Mouse (Mus musculus): ENCODE measurements around the gene Rad51. TPM values are rescaled to one million over a fixed set of nuclear protein-coding genes. Genes with fewer than 3 reads are reported as not detected.

The Rad51 gene
- total and polyA plus RNA-seq, 3 experiments, result 0.44 to 1.0 (median 0.48) TPM

- no peak overlapping the region for H3K27ac ChIP-seq
- H3K36me3 ChIP-seq (ENCODE audit: control insufficient read depth, insufficient read depth, low read length), result no peaks in the 10 kb centered on the region
- DNase-seq, result peak; percentile 76 to 77
- no peaks in the 10 kb centered on the region for H3K79me2 ChIP-seq (replicated peaks; ENCODE audit: control insufficient read depth, insufficient read depth, low read length)
- intact Hi-C loops (cut with DNase I), result no loop called here
- H3K4me1 ChIP-seq (ENCODE audit: control insufficient read depth, insufficient read depth, low read length), result peaks cover 1% of the 10 kb centered on the region
- H3K27me3 ChIP-seq (ENCODE audit: control insufficient read depth, insufficient read depth, low read length), result no peaks in the 10 kb centered on the region
- H3K4me3 ChIP-seq, result no peak overlapping the region
- no peak overlapping the region for H3K9ac ChIP-seq (ENCODE audit: low read depth, low read length)
- TF ChIP-seq CTCF (IDR thresholded peaks at IDR 0.05) (no peak), POLR2A (IDR thresholded peaks at IDR 0.05; ENCODE audit: insufficient read depth, low read depth, low read length) (no peak), EP300 (IDR thresholded peaks at IDR 0.05; ENCODE audit: insufficient read depth, low read depth, low read length) (no peak)
- 18% methylated on average over 13 of the region's 13 CpGs for WGBS
These were observed 60.4 kb downstream of the Rad51 start for GRCm38 (mm10) chr2:119172862-119173576.

DNA sequence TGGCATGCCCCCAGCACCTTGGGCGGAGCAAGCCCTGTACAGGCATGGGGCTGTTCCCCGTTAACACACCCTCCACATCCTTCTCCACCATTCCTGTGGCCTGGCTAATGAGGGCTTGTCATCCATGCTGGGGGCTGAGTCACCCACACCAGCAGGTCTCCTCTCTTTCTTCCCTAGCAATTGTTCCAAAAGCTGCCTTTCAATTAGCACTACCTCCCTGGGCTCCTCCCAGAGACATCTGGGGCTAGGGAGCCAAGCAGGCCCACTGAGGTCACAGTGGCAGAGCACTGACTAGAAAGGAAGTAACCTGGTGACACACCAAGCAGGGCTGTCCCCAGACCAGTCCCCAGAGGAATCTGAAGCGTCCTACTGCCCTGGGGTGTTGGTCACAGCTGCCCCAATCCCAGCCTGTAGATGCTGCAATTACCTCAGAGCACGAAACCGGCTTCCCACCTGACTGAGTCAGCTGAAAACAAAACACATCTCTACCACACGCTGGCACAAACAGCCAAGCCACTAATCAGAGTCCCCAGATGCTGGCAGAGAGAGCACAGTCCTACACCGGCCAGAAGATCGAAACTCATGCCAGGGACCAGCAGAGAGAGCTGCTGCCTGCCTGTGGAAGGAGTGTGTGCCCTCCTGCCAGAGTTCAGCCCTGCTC, 61.5 kb downstream of the Rad51 start, which contains the start of gene Gm14137:
Gene Gm14137 (plus strand): TSS at position 519 of the 661 bp plus-strand sequence.
- intact Hi-C loops (cut with DNase I), result no loop called here
- peaks cover 1% of the 10 kb centered on the region for H3K4me1 ChIP-seq (ENCODE audit: control insufficient read depth, insufficient read depth, low read length)
- H3K79me2 ChIP-seq (replicated peaks; ENCODE audit: control insufficient read depth, insufficient read depth, low read length), result no peaks in the 10 kb centered on the region
- no peaks in the 10 kb centered on the region for H3K36me3 ChIP-seq (ENCODE audit: control insufficient read depth, insufficient read depth, low read length)
- TF ChIP-seq EP300 (IDR thresholded peaks at IDR 0.05; ENCODE audit: insufficient read depth, low read depth, low read length), result no peak
- TF ChIP-seq POLR2A (IDR thresholded peaks at IDR 0.05; ENCODE audit: insufficient read depth, low read depth, low read length), result no peak
- TF ChIP-seq CTCF (IDR thresholded peaks at IDR 0.05), result no peak
- no peak for DNase-seq
- no peak within 1 kb of the TSS for H3K4me3 ChIP-seq
- WGBS, result 55% methylated on average over 8 of the region's 8 CpGs
- H3K27ac ChIP-seq, result no peak within 1 kb of the TSS
- H3K9ac ChIP-seq (ENCODE audit: low read depth, low read length), result no peak within 1 kb of the TSS
- H3K27me3 ChIP-seq (ENCODE audit: control insufficient read depth, insufficient read depth, low read length), result no peaks in the 10 kb centered on the region

DNA sequence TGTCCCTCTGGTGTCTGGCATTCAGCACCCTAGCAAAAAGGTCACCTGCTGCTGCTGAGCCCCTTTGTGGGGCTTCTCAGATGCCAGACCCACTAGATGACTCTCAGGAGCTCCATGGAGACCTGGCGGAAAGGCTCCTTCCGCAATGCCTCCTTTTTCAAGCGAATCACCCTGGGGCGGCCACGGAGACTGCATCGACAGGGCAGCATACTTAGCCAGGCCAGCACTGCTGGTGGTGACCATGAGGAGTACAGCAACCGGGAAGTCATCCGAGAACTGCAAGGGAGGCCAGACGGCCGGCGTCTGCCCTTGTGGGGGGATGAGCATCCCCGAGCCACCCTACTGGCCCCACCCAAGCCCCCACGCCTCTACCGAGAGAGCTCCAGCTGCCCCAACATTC, 62.3 kb downstream of the Rad51 start:
- intact Hi-C loops (cut with DNase I), result no loop called here
- 81% methylated on average over 14 of the region's 14 CpGs for WGBS

DNA sequence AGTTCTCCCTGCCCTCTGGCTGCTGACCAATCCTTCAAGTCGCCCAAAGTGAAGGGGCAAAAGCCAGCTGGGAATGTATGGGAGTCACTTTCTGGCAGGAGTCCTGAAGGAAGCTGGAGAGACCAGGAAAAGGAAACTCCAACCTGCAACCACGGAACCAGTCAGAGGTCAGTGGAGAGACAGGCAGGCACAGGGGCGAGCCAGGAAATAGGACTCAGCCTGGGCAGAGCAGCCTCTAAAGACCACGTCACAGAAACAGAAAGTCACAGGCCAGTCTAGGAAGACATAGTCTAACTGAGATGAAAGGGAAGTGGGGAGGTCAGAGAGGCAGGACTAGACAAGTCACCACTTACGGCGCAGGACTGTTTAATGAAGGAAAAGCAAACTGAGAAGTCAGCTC, 63.0 kb downstream of the Rad51 start:
- Histone ChIP-seq H3K4me3 (no peak overlapping the region), H3K9ac (ENCODE audit: low read depth, low read length) (no peak overlapping the region), H3K27me3 (ENCODE audit: control insufficient read depth, insufficient read depth, low read length) (no peaks in the 10 kb centered on the region), H3K27ac (no peak overlapping the region), H3K4me1 (ENCODE audit: control insufficient read depth, insufficient read depth, low read length) (peaks cover 1% of the 10 kb centered on the region), H3K79me2 (replicated peaks; ENCODE audit: control insufficient read depth, insufficient read depth, low read length) (no peaks in the 10 kb centered on the region), H3K36me3 (ENCODE audit: control insufficient read depth, insufficient read depth, low read length) (no peaks in the 10 kb centered on the region)
- intact Hi-C loops (cut with DNase I), result no loop called here
- TF ChIP-seq POLR2A (IDR thresholded peaks at IDR 0.05; ENCODE audit: insufficient read depth, low read depth, low read length) (no peak), CTCF (IDR thresholded peaks at IDR 0.05) (no peak), EP300 (IDR thresholded peaks at IDR 0.05; ENCODE audit: insufficient read depth, low read depth, low read length) (no peak)
- DNase-seq, result no peak
- 46% methylated on average over 6 of the region's 6 CpGs for WGBS

More for the DNA sequence above, 62.3 kb downstream of the Rad51 start:
- TF ChIP-seq CTCF (IDR thresholded peaks at IDR 0.05) (no peak), POLR2A (IDR thresholded peaks at IDR 0.05; ENCODE audit: insufficient read depth, low read depth, low read length) (no peak), EP300 (IDR thresholded peaks at IDR 0.05; ENCODE audit: insufficient read depth, low read depth, low read length) (no peak)
- Histone ChIP-seq H3K27ac (no peak overlapping the region), H3K9ac (ENCODE audit: low read depth, low read length) (no peak overlapping the region), H3K36me3 (ENCODE audit: control insufficient read depth, insufficient read depth, low read length) (no peaks in the 10 kb centered on the region), H3K27me3 (ENCODE audit: control insufficient read depth, insufficient read depth, low read length) (no peaks in the 10 kb centered on the region), H3K4me1 (ENCODE audit: control insufficient read depth, insufficient read depth, low read length) (peaks cover 1% of the 10 kb centered on the region), H3K79me2 (replicated peaks; ENCODE audit: control insufficient read depth, insufficient read depth, low read length) (no peaks in the 10 kb centered on the region), H3K4me3 (no peak overlapping the region)
- DNase-seq, result no peak

- no peak for TF ChIP-seq EP300 (IDR thresholded peaks at IDR 0.05; ENCODE audit: insufficient read depth, low read depth, low read length)
- no peak for TF ChIP-seq CTCF (IDR thresholded peaks at IDR 0.05)
- TF ChIP-seq POLR2A (IDR thresholded peaks at IDR 0.05; ENCODE audit: insufficient read depth, low read depth, low read length), result no peak
- no peaks in the 10 kb centered on the region for H3K27me3 ChIP-seq (ENCODE audit: control insufficient read depth, insufficient read depth, low read length)
- H3K27ac ChIP-seq, result no peak overlapping the region
- 78% methylated on average over 3 of the region's 3 CpGs for WGBS
- peaks cover 1% of the 10 kb centered on the region for H3K4me1 ChIP-seq (ENCODE audit: control insufficient read depth, insufficient read depth, low read length)
- H3K4me3 ChIP-seq, result no peak overlapping the region
- intact Hi-C loops (cut with DNase I), result no loop called here
- H3K36me3 ChIP-seq (ENCODE audit: control insufficient read depth, insufficient read depth, low read length), result no peaks in the 10 kb centered on the region
- no peak overlapping the region for H3K9ac ChIP-seq (ENCODE audit: low read depth, low read length)
- no peaks in the 10 kb centered on the region for H3K79me2 ChIP-seq (replicated peaks; ENCODE audit: control insufficient read depth, insufficient read depth, low read length)
- DNase-seq, result no peak
These were observed 64.2 kb downstream of the Rad51 start for GRCm38 (mm10) chr2:119176761-119177160.

- Histone ChIP-seq H3K27ac (no peak overlapping the region), H3K79me2 (replicated peaks; ENCODE audit: control insufficient read depth, insufficient read depth, low read length) (no peaks in the 10 kb centered on the region), H3K4me1 (ENCODE audit: control insufficient read depth, insufficient read depth, low read length) (peaks cover 1% of the 10 kb centered on the region), H3K9ac (ENCODE audit: low read depth, low read length) (no peak overlapping the region), H3K27me3 (ENCODE audit: control insufficient read depth, insufficient read depth, low read length) (no peaks in the 10 kb centered on the region), H3K4me3 (no peak overlapping the region), H3K36me3 (ENCODE audit: control insufficient read depth, insufficient read depth, low read length) (no peaks in the 10 kb centered on the region)
- TF ChIP-seq CTCF (IDR thresholded peaks at IDR 0.05) (no peak), POLR2A (IDR thresholded peaks at IDR 0.05; ENCODE audit: insufficient read depth, low read depth, low read length) (no peak), EP300 (IDR thresholded peaks at IDR 0.05; ENCODE audit: insufficient read depth, low read depth, low read length) (no peak)
- WGBS, result 87% methylated on average over 5 of the region's 5 CpGs
- intact Hi-C loops (cut with DNase I), result no loop called here
- DNase-seq, result no peak
These were observed 64.9 kb downstream of the Rad51 start for GRCm38 (mm10) chr2:119177384-119177939.

Data from heart, adult 2 months (tissue).